Mouse (Mus musculus) limb, embryonic 14.5 days (tissue): ENCODE results near the gene Fam129a. TPM values are rescaled to one million over a fixed set of nuclear protein-coding genes. Genes with fewer than 3 reads are reported as not detected.

Experiments used
- ATAC-seq: fragments of 200-750 bp; cut with Nextera tagmentation; 2 replicates; pipeline ENCODE4 v1.8.0; 2017; ENCODE audit warnings: low read depth, moderate number of reproducible peaks, moderate TSS enrichment; ENCODE audit not compliant: low FRiP score
- DNase-seq: peaks from one replicate; pipeline ENCODE4 v3.0.0-alpha.2; 2015; ENCODE audit warnings: low spot score
- H3K27ac ChIP-seq: fragments of 300-500 bp; sonication (generic); replicated peaks from 2 replicates; pipeline ENCODE4 v1.5.1; 2014; ENCODE audit warnings: low read depth, mild to moderate bottlenecking, low read length, moderate library complexity, mixed read lengths
- H3K27me3 ChIP-seq: fragments of 300-500 bp; sonication (generic); 2 replicates; pipeline ENCODE4 v1.6.1; 2014; ENCODE audit warnings: low read length, mixed read lengths; ENCODE audit not compliant: control insufficient read depth, insufficient read depth
- H3K36me3 ChIP-seq: fragments of 300-500 bp; sonication (generic); 2 replicates; pipeline ENCODE4 v1.6.1; 2014; ENCODE audit warnings: mild to moderate bottlenecking, low read length, moderate library complexity, mixed read lengths; ENCODE audit not compliant: control insufficient read depth, insufficient read depth
- H3K4me1 ChIP-seq: fragments of 300-500 bp; sonication (generic); 2 replicates; pipeline ENCODE4 v1.6.1; 2014; ENCODE audit warnings: antibody characterized with exemption, low read length, mixed read lengths; ENCODE audit not compliant: control insufficient read depth, insufficient read depth
- H3K4me2 ChIP-seq: fragments of 300-500 bp; sonication (generic); replicated peaks from 2 replicates; pipeline ENCODE4 v1.6.1; 2014; ENCODE audit warnings: low read depth, mild to moderate bottlenecking, low read length, moderate library complexity; ENCODE audit not compliant: severe bottlenecking
- H3K4me3 ChIP-seq: fragments of 300-500 bp; sonication (generic); replicated peaks from 2 replicates; pipeline ENCODE4 v1.5.1; 2014; ENCODE audit warnings: low read length
- H3K9ac ChIP-seq: fragments of 300-500 bp; sonication (generic); 2 replicates; pipeline ENCODE4 v1.6.1; 2014; ENCODE audit warnings: mild to moderate bottlenecking, low read depth, low read length, moderate library complexity; ENCODE audit not compliant: severe bottlenecking
- H3K9me3 ChIP-seq: fragments of 300-500 bp; sonication (generic); 2 replicates; pipeline ENCODE4 v1.6.1; 2016; ENCODE audit warnings: low read length; ENCODE audit not compliant: control insufficient read depth
- POLR2A ChIP-seq: fragments of 200-500 bp; IDR thresholded peaks from 2 replicates; pipeline ENCODE4 v1.8.0; 2012; ENCODE audit warnings: inconsistent platforms, mild to moderate bottlenecking, moderate library complexity, borderline replicate concordance; ENCODE audit not compliant: insufficient read depth, insufficient read length; ENCODE audit errors: extremely low read depth
- WGBS: fragments of 180-500 bp; shearing (Covaris S2); extraction: QIAGEN DNeasy Blood & Tissue Kit; methylation state at CpG from one replicate; pipeline ENCODE4 v1.1.7; 2014; 5-methylcytosine and 5-hydroxymethylcytosine counted together
- polyA plus RNA-seq, 2 experiments: library from polyadenylated mRNA; depleted of rRNA in 1 of 2; stranded (reverse) in 1 of 2; unstranded in 1 of 2; fragments of >200 nt; fragmentation: Nextera tagmentation in 1 of 2; extraction: Ambion mirVana in 1 of 2; gene quantifications; 2 replicates each; pipeline versions ENCODE4 v1.2.1 to v1.2.3; 2012 to 2014

The Fam129a gene
- polyA plus RNA-seq, 2 experiments, result 11.1 to 14.7 TPM

- no peak for TF ChIP-seq POLR2A
- Histone ChIP-seq H3K27me3 (no peaks in the 10 kb centered on the region), H3K27ac (no peak overlapping the region), H3K4me2 (no peak overlapping the region), H3K4me3 (no peak overlapping the region), H3K4me1 (no peaks in the 10 kb centered on the region), H3K36me3 (no peaks in the 10 kb centered on the region), H3K9ac (no peak overlapping the region), H3K9me3 (no peaks in the 10 kb centered on the region)
- DNase-seq, result peak; percentile 39
- WGBS, result 62% methylated on average over 8 of the region's 8 CpGs
- no peak for ATAC-seq
Observed at GRCm38 (mm10) chr1:151548896-151549610, 21.9 kb upstream of the Fam129a start.

GRCm38 (mm10) chr1:151549794-151550193 lies 21.2 kb upstream of the Fam129a start:
- DNase-seq (peak; percentile 82), ATAC-seq (no peak)
- Histone ChIP-seq H3K4me3 (no peak overlapping the region), H3K9me3 (no peaks in the 10 kb centered on the region), H3K4me2 (no peak overlapping the region), H3K27ac (no peak overlapping the region), H3K36me3 (no peaks in the 10 kb centered on the region), H3K4me1 (no peaks in the 10 kb centered on the region), H3K27me3 (no peaks in the 10 kb centered on the region), H3K9ac (no peak overlapping the region)
- TF ChIP-seq POLR2A, result no peak
- WGBS, result 39% methylated on average over 7 of the region's 7 CpGs

GRCm38 (mm10) chr1:151550587-151551479 lies 20.2 kb upstream of the Fam129a start:
- H3K27me3 ChIP-seq, result no peaks in the 10 kb centered on the region
- H3K4me2 ChIP-seq, result no peak overlapping the region
- 56% methylated on average over 19 of the region's 19 CpGs for WGBS
- DNase-seq (no peak), ATAC-seq (no peak)
- no peaks in the 10 kb centered on the region for H3K9me3 ChIP-seq
- H3K4me3 ChIP-seq, result no peak overlapping the region
- H3K4me1 ChIP-seq, result no peaks in the 10 kb centered on the region
- no peak for TF ChIP-seq POLR2A
- H3K27ac ChIP-seq, result no peak overlapping the region
- H3K9ac ChIP-seq, result no peak overlapping the region
- H3K36me3 ChIP-seq, result no peaks in the 10 kb centered on the region

- Histone ChIP-seq H3K27ac (no peak overlapping the region), H3K9ac (no peak overlapping the region), H3K27me3 (no peaks in the 10 kb centered on the region), H3K36me3 (no peaks in the 10 kb centered on the region), H3K4me3 (no peak overlapping the region), H3K4me1 (0 out of 2 replicates have a peak, but pooled peaks cover 5% of the 10 kb centered on the region), H3K4me2 (no peak overlapping the region), H3K9me3 (no peaks in the 10 kb centered on the region)
- DNase-seq (no peak), ATAC-seq (no peak)
- WGBS, result 62% methylated on average over 11 of the region's 11 CpGs
- no peak for TF ChIP-seq POLR2A
Observed at GRCm38 (mm10) chr1:151560536-151560935, 10.4 kb upstream of the Fam129a start.

GRCm38 (mm10) chr1:151563401-151563800 lies 7.6 kb upstream of the Fam129a start:
- 66% methylated on average over 5 of the region's 5 CpGs for WGBS
- TF ChIP-seq POLR2A, result no peak
- Histone ChIP-seq H3K36me3 (no peaks in the 10 kb centered on the region), H3K4me2 (no peak overlapping the region), H3K9ac (no peak overlapping the region), H3K27ac (no peak overlapping the region), H3K9me3 (no peaks in the 10 kb centered on the region), H3K27me3 (no peaks in the 10 kb centered on the region), H3K4me1 (0 out of 2 replicates have a peak, but pooled peaks cover 5% of the 10 kb centered on the region), H3K4me3 (no peak overlapping the region)
- no peak for DNase-seq
- ATAC-seq, result no peak
